Mouse (Mus musculus): ENCODE measurements at regions not wholly inside any gene's neighbourhood (a gene's known extent, or its start where the extent isn't known, plus 50 kb on each side); places are given as distances from the start of the nearest gene placed in this dataset.

DNA sequence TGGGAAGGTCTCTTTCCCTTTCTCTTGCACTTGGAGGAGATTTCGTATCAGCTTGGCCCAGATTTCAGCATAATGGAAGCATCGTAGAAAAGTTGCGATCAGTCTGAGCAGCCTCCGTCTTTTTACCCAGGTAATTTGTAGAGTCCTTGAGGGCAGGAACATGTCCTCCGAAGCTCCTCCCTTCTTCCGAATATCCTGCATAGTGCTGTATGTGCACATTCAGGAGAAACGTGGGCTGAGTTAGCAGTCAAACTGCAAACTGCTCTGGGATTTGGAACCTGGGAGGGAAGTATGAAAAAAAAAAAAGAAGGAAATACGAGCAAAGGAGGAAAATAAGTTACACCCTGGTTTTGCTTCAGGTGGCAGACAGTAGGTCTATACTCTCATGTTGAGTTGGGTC lies 294.7 kb downstream of the Pik3r1 start:
- TF ChIP-seq EP300 (IDR thresholded peaks at IDR 0.05) = no peak
- TF ChIP-seq CTCF (IDR thresholded peaks at IDR 0.05) = no peak
